Mouse (Mus musculus) right cerebral cortex, postnatal 36 days (tissue): Measurements from ENCODE around the gene Ddb1.

Source experiments
- DNase-seq, 2 experiments: peaks; one replicate each; pipeline ENCODE4 v3.0.0; 2022; ENCODE audit warnings: low spot score in 2 of 2, mixed read lengths in 1 of 2

Gene Ddb1

DNA sequence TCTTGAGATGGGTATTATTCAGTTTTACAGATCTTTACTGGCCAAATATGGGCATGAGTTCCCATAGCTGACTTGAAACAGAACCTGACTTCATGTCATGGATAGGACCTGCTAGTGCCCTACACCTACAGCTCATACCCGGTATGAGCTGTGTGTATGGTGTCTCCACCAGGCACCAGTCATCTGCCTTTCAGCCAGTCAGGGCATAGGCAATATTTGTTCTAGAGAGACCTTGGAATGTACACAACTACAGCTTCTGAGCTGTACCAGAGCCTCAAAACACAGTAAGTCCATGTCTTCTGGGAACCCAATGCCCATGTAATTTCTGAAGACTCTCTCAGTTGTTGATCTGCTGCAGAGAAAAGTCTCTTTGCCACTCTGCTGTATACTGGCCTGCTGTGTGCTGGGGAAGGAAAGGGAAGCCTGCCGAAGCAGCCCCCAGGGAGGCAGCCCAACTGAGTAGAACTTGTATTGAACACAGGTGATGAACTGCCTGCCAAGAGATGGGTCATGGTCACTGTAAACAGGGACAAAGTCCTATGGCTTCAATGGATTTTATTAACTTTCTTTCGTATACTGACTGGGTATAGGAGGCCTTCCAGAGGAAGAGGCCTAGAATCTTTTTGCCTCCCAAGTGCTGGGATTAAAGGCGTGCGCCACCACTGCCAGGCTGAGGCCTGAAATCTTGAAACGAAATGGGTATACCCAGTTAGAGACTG, 13.3 kb upstream of the Ddb1 start:
- DNase-seq = no peak

DNA sequence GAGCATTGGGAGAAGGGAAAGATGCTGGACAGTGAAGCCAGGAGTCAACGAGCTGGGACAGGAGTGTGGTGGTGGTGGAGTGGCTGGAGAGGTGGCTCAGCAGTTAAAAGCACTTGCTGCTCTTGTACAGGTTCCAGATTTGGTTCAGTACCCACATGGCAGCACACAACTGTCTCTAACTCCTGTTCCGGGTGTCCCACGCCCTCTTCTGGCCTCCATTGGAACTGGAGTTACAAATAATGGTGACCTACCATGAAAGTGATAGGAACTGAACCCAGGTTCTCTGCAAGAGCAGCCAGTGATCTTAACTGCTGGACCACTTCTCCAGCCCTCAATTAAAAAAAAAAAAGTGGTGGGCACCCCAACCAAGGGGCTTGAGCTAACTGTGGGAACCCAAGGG, 6.9 kb upstream of the Ddb1 start:
- DNase-seq = no peak

DNA sequence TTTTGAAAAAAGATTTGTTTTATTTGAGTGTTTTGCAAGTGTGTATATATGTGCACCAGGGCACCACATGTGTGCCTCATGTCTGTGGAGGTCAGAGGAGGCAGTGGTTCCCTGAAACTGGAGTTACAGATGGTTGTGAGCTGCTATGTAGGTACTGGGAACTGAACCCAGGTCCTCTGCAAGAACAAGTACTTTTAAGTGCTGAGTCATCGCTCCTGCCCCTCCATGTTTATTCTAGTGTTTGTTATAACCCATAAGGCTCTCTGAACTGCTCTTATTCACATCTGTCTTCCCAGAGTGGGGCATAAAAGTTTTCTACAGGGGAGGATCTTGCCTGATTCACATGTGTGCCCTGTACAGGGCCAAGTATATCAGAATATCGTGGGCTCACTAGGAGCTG, 5.5 kb upstream of the Ddb1 start:
- DNase-seq = no peak

DNA sequence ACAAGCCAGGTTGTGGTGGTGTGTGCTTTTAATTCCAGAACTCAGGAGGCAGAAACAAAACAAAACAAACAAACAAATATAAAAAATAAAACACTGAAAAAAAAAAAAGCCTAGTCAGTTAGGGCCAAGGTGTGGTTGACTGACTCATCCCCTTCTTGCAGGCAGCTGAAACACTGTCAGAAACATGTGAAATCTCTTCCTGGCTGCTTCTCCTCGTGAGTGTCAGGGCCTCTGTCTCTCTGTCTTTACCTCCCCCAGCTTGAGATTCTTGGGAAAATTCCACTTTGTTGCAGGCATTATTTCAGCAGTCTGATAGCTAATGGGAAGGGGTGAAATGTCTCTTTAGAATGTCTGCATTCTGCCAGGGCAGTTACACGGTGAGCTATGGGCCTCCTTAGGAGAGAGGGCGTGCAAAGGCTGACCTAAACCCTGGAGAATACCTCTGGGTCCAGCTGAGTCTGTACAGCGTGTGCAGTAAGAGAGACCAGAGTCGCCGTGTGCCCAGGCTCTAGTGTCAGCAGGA, 2.8 kb upstream of the Ddb1 start:
- no peak for DNase-seq

DNA sequence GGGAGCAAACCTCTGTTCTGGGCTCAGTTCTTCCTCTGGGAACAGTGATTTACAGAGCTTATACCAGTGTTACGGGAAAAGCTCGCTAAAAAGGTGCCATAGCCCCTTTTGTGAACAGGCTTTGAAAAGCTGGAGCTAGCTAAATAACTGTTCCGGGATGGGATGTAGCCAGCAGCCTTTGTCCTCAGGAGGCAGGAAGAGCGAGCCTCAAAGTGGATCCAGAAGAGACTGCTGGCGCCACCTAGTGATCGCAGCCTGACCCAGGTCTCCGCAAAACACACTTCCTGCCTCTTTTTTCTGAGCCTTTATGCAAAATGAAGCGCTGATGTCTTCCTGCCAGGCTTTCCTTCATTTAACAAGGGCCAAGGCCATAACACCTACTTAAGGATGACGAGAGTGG, 2.3 kb upstream of the Ddb1 start:
- peak; percentile 79 to 85 for DNase-seq

DNA sequence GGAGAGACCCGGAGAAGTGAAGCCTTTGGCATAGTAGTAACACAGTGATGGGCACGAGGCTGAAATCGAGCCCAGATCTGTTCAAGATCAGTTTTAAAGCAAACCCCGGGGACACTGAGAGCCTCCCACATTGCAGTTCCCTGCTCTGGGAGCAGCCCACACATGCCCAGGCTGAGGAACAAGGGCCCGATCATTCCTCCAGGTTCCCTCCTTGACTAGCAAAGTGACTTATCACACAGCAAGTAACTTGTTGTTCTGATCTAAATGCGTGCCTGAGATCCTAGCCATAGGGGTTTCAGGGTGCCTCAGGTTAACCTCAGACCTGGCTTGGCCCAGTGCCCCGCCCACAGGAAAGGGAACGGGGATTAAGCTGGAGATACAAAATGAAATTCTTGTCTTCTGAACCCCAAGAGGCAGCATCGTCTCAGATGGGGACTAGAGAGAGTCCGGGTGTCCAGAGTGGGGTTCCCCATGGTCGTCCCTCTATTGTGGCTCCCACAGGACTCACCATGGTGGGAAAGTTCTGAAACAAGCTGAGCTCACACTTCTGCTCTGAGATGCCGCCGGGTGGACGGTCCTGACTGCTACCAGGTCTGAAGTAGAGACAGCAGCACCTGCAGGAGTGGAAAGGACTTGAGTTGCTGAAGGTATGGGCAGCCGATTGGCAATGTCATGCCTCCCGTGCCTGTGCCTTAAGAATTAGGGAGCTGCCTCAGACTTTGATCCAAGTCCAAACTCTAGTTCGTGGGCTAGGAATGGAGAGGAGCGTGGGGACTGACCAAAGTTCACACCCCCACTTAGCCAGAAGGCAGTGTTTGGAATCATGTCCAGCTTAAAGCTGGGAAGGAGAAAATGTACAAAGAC, 1.2 kb upstream of the Ddb1 start:
- DNase-seq = no peak

DNA sequence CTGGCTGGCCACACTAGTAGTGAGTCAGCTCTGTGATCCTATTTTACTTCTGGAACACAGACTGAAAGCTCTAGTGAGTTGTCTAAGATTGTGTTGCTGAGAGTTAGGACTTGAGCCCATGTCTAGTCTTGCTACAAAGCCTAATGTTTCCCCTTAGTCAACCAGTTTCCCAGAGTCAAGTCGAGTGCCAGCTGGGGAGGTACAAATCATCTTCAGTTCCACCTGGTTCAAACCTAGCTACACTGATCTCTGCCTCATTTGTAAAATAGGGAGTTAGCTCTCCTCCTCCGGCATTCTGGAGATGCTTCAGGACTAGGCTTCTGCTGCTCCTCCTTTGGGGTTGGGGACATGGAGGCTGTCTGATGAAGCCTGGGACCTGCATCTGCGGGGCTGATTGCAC, 593 bp upstream of the Ddb1 start:
- DNase-seq = no peak

DNA sequence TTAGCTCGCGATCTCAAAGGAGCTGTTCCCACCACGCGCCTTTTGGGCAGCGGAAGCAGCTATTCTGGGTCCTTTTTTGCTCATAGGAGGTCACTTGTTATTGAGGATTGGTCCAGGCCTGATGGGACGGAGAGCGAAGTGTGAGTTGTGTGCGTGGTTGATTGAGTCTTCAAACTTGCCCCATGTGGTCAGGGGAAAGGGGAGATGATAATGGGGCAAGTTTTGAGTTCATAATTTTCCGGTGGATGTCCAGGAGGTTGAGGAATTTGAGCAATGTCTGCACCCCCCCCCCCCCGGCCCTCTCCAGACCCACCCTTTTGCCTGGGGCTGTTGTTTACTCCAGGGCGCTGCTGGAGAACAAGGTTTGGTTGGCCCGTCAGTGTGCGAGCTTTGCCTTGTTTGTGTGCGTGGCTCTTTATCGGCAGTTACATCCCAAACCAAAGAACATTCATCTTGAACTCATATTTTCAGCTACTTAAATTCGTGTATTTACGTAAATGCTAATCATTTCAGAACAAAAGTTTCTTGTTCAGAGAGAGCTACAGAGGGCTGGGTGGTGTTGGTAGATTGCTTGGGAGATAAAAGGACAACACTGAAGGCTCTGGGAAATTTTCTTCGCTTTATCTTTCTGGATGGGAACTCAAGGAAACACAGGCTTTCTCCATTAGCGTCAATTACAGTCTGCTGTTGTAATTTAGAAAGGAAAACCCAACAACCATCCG, 935 bp downstream of the Ddb1 start:
- no peak for DNase-seq

DNA sequence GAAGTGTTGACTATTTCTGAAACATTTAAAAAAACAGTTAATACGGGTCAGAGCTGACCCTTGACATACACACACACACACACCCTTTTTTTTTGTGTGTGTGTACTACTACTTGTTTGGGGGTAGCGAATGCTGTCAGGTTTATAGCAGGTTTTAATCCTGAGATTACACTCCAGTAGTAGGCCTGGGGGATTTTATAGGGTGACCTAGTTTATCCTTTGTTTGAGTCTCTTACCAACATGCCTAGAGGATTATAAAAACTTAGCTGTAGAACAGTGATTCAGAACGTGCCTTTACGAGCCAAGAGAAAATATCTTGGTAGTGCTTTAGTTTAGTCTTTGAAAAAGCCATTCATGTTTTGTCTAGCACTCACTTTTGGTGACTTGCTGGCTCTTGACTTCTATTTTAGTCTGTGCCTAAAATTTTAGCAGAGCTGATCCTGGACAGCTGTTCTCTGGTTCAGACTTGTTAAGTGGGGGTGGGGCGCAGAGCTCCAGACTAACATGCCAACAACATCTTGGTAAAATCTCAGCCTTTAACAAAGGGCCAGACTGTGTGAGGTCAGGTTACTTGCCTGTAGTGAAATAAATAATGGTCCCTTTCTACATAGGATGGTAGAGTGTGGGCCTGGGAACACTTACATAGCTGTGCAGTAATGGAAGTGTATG, 3.6 kb downstream of the Ddb1 start:
- no peak for DNase-seq

DNA sequence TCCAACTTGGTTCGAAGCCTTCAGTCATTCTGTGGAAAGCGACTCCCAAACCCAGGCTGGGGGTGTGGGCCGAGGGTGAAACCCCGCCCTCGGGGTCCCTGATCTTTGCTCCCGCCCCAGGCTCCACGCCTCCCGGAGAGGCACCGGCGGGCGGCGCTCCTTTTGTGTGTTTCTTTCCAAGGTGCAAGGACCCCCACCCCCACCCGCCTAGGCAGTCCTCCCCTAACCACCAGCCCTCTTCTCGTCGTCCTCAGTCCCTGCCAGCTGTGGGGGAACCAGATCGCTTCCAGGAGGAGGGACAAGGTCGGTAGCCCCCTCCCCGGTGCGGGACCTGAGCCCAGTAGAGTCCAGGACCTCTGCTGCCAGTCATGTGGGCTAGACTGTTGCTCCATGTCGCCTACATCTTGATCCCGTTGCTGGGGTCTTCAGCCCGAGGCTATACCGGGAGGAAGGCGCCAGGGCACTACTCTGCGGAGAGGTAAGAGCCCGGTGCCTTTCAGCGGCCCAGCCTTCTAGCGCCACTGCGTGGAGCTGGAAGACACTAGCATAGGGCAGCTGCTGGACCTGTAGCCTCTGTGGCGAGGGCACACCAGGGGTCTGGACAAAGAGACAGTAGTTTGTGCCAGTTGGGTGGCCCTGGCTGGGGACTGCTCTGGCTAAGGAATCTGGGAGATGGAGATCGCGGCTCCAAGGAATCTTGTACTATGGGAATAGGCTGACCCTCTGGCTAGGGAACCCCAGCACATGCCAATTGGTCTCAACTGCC, 29.2 kb downstream of the Ddb1 start, which contains the start of gene Vwce:
TSS of gene Vwce (plus strand) at position 108 of the 766 bp plus-strand sequence.
- DNase-seq = no peak

DNA sequence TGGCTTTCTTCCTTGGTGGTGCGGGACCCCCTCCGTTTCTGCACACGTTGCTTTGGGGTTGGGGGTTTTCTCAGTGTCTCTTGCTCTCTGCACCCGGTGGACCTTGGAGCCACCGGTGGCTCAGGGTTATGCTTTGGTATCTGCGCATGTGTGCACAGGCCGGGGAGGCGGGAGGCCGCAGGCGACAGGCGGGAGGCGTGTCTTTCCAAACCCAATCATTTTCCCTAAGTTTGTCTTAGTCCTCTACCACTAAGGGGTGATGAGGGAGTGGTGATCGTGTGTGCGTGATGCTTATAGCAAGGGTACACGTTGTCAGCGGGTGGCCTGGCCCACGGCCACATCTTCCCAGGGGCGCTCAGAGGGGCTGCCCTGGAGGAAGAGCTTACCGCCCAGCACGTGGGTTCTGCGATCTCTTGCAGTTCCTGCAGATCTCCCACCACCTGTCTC, 29.8 kb downstream of the Ddb1 start:
- DNase-seq = peak; percentile 60 to 62

DNA sequence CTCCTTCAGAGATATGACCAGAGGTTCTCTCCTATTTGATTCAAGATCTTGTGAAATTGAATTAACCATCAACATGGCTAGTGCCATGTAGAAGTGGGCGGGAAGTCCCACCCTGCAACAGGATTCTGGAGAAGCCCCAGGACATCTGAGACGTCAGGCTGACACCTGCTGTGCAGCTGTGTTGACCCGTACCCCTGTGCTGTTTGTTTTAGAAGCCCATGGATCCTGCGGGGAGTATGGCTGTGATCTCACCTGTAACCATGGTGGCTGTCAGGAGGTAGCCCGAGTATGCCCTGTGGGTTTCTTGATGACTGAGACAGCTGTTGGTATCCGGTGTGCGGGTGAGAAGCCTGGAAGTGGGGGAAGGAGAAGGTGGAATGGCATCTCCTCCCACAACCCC, 32.7 kb downstream of the Ddb1 start:
- no peak for DNase-seq

DNA sequence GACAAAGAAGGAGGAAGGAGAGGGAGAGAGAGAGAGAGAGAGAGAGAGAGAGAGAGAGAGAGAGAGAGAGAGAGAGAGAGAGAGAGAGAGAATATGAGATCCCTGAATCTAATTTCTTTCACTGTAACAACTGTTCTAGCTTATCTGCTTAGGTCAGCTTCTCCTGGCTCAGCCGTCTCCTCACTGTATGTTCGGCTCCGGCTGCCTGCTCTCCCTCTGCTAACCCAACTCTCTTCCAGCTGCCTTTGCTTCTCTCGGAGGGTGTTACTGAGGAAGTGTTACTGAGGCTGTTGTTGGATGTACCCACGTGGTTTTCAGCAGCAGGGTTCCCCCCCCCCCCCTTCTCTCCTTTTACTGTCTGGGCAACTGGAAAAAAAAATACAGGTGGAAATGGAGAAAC, 35.0 kb downstream of the Ddb1 start:
- DNase-seq = no peak

DNA sequence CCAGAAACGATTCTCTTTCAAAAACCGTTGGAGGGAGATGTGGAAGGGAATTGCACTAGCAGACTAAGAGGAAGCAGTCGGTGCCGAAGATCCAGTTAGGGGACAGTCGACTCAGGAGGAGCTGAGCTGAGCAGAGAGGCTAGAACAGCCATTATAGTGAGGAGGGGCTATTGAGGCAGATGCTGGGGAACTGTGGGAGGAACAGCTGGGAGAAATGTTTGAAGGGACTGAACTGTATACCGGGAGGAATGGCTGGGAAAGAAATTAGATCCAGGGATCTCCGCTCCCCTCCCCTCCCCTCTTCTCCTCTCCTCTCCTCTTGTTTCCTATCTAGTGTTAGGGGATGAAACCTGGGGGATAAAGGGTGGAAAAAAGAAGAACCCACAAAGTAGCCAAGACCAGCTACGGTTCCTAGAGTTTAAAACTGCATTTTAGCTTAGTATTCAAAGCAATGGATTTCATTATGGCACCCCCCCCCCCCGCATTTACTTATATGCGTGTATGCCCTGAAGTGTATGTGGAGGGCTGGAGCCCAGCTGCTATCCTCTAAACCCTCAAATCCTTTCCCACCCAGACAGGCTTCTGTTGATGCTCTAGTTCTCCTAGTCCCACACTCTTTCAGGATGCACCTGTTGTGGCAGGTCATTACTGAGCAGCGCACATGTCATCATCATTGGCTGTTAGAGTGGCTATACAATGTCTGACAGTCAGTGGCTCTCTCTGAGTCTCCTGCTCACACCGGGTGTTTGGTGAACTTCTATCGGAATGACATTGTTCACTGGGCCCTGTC, 35.7 kb downstream of the Ddb1 start:
- no peak for DNase-seq

DNA sequence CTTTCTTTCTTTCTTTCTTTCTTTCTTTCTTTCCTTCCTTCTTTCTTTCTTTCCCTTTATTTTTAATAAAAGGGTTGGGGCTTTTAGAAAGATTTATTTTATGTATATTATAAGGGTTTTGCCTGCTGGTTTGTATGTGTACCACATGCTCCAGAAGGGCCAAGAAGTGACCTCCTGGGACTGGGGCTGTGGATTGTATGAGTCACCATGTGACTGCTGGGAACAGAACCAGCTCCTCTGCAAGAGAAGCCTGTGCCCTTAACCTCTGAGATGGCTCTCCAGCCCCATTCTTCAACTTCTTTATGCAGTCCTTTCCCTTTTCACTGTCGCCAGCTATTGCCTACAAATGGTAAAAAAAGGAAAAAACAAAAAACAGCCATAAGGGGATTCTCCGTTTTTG, 40.5 kb downstream of the Ddb1 start:
- DNase-seq = no peak

DNA sequence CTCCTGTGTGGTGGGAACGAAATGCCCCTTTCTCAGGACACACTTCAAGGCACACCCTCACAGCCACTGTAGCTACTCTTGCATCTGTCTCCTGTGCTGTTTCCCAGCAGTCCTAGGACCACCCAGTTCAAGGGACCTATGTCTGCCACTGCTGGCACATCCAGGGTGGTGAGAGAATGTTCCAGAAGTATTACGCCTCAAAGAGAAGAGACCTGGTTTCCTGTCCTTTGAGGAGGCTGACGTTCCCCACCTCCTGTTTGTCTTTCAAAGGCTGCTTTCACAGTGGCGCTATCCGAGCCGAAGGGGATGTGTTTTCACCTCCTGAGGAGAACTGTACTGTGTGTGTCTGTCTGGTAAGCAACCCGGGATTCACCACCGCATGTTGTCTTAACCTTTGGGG, 43.0 kb downstream of the Ddb1 start:
- DNase-seq = no peak

DNA sequence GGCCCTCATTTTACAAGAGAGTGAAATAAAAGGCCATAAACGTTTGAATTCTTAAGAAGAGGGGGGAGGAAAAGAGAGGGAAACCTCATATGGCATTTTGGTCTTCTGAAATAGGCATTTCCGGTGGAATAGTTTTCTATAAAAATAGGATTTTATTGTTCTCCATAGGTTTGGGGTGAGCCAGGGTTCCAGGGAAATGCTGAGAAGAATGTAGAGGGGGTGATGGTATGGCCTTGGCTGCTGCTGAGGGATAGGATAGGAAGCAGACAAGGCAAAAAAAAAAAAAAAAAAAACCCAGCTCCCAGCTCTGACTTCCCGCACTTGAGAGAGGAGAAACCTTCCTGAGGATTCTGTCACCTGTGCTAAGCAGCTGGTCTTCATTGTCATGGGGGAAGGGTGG, 50.9 kb downstream of the Ddb1 start:
- DNase-seq = no peak

DNA sequence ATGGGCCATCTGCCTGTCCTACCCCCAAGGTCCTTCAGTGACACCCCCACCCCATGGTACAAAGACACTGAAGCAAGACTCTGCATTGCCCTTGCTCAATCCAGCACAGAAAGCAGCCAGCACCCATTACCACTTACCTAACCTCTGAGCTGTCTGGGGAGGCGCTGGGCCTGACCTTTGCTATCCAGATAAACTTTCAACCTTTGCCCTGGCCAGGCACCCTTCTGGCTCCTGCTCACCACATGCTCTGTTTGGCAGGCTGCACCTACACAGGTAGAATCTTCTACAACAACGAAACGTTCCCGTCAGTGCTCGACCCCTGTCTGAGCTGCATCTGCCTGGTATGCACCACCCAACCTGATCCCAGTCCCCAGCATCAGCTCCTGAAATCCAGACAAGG, 52.6 kb downstream of the Ddb1 start:
- no peak for DNase-seq

DNA sequence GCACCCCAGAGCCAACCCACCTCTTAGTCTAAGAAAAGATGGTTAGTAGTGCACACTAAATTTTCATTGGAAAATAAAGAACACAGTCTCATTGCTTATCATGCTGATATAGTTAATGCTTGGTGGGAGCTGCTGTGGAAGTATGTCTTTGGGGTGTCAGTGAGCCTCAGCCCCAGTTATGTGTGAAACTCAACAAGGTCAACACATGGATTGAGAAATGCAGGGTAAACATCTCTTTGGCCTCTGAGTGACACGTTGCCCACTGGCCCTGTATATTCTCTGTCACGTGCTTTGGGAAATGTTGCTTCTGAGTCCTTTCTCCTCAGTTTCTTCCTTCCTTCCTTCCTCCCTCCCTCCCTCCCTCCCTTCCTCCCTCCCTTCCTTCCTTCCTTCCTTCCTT, 53.3 kb downstream of the Ddb1 start:
- DNase-seq = no peak

DNA sequence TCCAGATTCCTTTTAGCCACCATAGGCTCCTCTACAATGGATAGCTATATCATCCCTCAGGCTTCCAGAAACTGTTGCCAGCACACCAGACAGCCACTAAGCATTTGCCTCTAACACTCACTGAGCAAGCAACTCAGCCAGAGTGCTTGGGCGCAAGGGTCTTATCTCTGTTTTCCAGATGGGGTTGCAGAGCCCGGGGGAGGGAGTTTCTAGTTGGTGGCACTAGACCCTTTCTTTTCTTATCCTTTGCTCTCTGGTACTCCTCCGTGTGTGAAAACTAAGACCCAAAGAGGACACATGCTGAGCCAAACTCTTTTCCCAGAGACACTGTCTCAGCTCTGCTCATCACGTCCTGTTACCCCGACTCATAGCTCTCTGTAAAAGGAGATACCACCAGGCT, 56.2 kb downstream of the Ddb1 start:
- no peak for DNase-seq
